ENCODE assay signal across 8 mouse cellular contexts in the genomic region with DNA sequence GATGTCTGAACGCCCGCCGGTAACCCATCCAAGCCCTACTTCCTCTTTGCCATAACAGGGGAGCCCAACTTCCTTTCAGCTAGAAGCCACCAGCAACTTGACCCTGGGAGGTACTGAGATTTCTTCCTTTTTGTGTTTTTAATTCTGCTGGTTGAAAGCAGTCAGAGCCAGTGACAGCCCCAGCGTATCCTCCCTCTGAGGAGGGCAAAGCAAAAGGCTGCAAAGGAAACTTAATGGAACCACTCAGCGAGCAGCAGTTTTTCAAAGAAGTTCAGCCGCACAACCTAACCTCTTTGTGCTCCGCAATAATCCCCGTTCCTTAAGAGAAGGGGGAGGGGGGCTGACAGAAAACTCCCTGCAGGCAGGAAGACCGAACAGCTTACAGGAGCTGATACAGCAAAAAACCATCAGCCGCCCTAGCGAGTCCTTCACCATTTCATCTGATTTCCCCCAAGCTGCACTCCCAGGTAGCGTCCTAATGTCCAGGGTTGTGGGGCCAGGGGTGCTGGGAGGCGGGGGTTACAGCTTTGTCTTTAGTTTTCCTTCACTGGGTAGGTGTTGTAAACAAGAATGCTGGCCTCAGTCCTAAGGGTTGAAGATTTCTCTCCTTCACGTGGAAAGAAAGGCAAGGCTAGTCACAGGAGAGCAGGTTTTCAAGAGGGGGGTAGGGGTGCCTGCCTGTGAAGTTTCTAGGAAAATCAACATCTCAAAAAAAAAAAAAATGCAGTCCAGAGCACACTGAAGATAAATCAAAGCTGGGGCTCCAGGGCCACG. TPM values are rescaled to one million over a fixed set of nuclear protein-coding genes. Genes with fewer than 3 reads are reported as not detected.
DNase-seq lines count a peak whose midpoint lies in the region; ATAC-seq and TF ChIP-seq lines count a peak whose summit lies in the region.

No protein-coding gene starts in this region.

- peak overlapping the region; percentile 94 for H3K4me3 ChIP-seq in testis, adult 2 months (ENCODE audit: control insufficient read depth, low read depth, low read length)
- peak overlapping the region; percentile 91 for H3K4me3 ChIP-seq in embryonic facial prominence, embryonic 12.5 days
- peak overlapping the region; percentile 64 for H3K4me3 ChIP-seq in liver, postnatal 0 days (ENCODE audit: low read depth, low read length)
- H3K4me3 ChIP-seq in stomach, postnatal 0 days (ENCODE audit: low read depth, low read length) = peak overlapping the region; percentile 96

- WGBS in embryonic facial prominence, embryonic 12.5 days = 1% methylated on average over 15 of the region's 15 CpGs
- 4% methylated on average over 15 of the region's 15 CpGs for WGBS in liver, postnatal 0 days (ENCODE audit: insufficient replicate concordance)
- WGBS in stomach, postnatal 0 days = 5% methylated on average over 15 of the region's 15 CpGs

- peak overlapping the region; percentile 98 for H3K9ac ChIP-seq in embryonic facial prominence, embryonic 12.5 days
- peak overlapping the region; percentile 82 for H3K9ac ChIP-seq in liver, postnatal 0 days (replicated peaks)
- H3K9ac ChIP-seq in stomach, postnatal 0 days (ENCODE audit: low read length) = peak overlapping the region; percentile 95

- no peak for TF ChIP-seq POLR2A in testis, adult 2 months (IDR thresholded peaks at IDR 0.05; ENCODE audit: control insufficient read depth, low read depth, low read length)

- H3K27ac ChIP-seq in testis, adult 2 months (ENCODE audit: control insufficient read depth, insufficient read depth, low read depth, low read length) = peak overlapping the region; percentile 45
- peak overlapping the region; percentile 99 for H3K27ac ChIP-seq in embryonic facial prominence, embryonic 12.5 days
- H3K27ac ChIP-seq in liver, postnatal 0 days (ENCODE audit: low read depth) = peak overlapping the region; percentile 94
- H3K27ac ChIP-seq in stomach, postnatal 0 days (replicated peaks) = peak overlapping the region; percentile 99

- ATAC-seq in embryonic facial prominence, embryonic 12.5 days (ENCODE audit: insufficient number of reproducible peaks, insufficient read depth, low FRiP score, low TSS enrichment) = no peak
- ATAC-seq in liver, postnatal 0 days = no peak
- ATAC-seq in stomach, postnatal 0 days (ENCODE audit: low FRiP score, low TSS enrichment) = no peak

- no peaks in the 10 kb centered on the region for H3K27me3 ChIP-seq in testis, adult 2 months (ENCODE audit: control insufficient read depth, insufficient read depth, low read length)
- H3K27me3 ChIP-seq in embryonic facial prominence, embryonic 12.5 days = no peaks in the 10 kb centered on the region
- no peaks in the 10 kb centered on the region for H3K27me3 ChIP-seq in liver, postnatal 0 days (ENCODE audit: insufficient read depth, low read length)
- no peaks in the 10 kb centered on the region for H3K27me3 ChIP-seq in stomach, postnatal 0 days (ENCODE audit: control insufficient read depth, insufficient read depth, low read length)

- peaks cover 14% of the 10 kb centered on the region for H3K4me1 ChIP-seq in testis, adult 2 months (ENCODE audit: control insufficient read depth, insufficient read depth, low read length)
- H3K4me1 ChIP-seq in embryonic facial prominence, embryonic 12.5 days = peaks cover 34% of the 10 kb centered on the region
- peaks cover 21% of the 10 kb centered on the region for H3K4me1 ChIP-seq in liver, postnatal 0 days (ENCODE audit: insufficient read depth)
- peaks cover 12% of the 10 kb centered on the region; the same call in 1 of the 2 replicates for H3K4me1 ChIP-seq in stomach, postnatal 0 days (replicated peaks; ENCODE audit: control insufficient read depth, insufficient read depth)

- DNase-seq in testis, postnatal 14 days (ENCODE audit: low spot score) = no peak
- peak; percentile 44 for DNase-seq in induced T-regulatory cell, adult 2 months (ENCODE audit: low read depth)
- no peak for DNase-seq in liver, postnatal 0 days
- peak; percentile 23 for DNase-seq in stomach, postnatal 0 days (ENCODE audit: low spot score)
- no peak for DNase-seq in T-cell, adult 2 months (ENCODE audit: low spot score)
- DNase-seq in layer of hippocampus, postnatal 14 days (ENCODE audit: low spot score in 2 of 2) = no peak

- peak overlapping the region; percentile 86 for H3K4me2 ChIP-seq in embryonic facial prominence, embryonic 12.5 days (replicated peaks)
- H3K4me2 ChIP-seq in liver, postnatal 0 days (ENCODE audit: low read depth, low read length) = peak overlapping the region; percentile 83
- peak overlapping the region; percentile 89 for H3K4me2 ChIP-seq in stomach, postnatal 0 days (replicated peaks; ENCODE audit: low read depth)

- TF ChIP-seq EP300 in liver, postnatal 0 days (IDR thresholded peaks at IDR 0.05; ENCODE audit: low read depth) = no peak
- TF ChIP-seq EP300 in stomach, postnatal 0 days (optimal IDR thresholded peaks at IDR 0.05) = no peak

- H3K9me3 ChIP-seq in embryonic facial prominence, embryonic 12.5 days = no peaks in the 10 kb centered on the region
- H3K9me3 ChIP-seq in liver, postnatal 0 days (ENCODE audit: low read length) = no peaks in the 10 kb centered on the region
- H3K9me3 ChIP-seq in stomach, postnatal 0 days (ENCODE audit: control insufficient read depth, low read length) = no peaks in the 10 kb centered on the region

- H3K36me3 ChIP-seq in testis, adult 2 months (ENCODE audit: control insufficient read depth, insufficient read depth, low read length) = no peaks in the 10 kb centered on the region
- no peaks in the 10 kb centered on the region for H3K36me3 ChIP-seq in embryonic facial prominence, embryonic 12.5 days
- no peaks in the 10 kb centered on the region for H3K36me3 ChIP-seq in liver, postnatal 0 days (replicated peaks; ENCODE audit: insufficient read depth, low read length)
- H3K36me3 ChIP-seq in stomach, postnatal 0 days (ENCODE audit: control insufficient read depth, insufficient read depth, low read length) = no peaks in the 10 kb centered on the region

- TF ChIP-seq CTCF in testis, adult 2 months (IDR thresholded peaks at IDR 0.05; ENCODE audit: control insufficient read depth, insufficient read depth, insufficient replicate concordance, low read depth, low read length) = no peak
- TF ChIP-seq CTCF in liver, postnatal 0 days (IDR thresholded peaks at IDR 0.05; ENCODE audit: low read depth) = no peak
- TF ChIP-seq CTCF in stomach, postnatal 0 days (IDR thresholded peaks at IDR 0.05; ENCODE audit: low read depth) = no peak

RNA-seq across cellular contexts. Expression of a gene that starts 21.1 kb away (rescaled TPM):
- polyA plus RNA-seq in testis, adult 2 months (2012; rRNA removed) = 20.0 and 24.4 TPM in 2 replicates
- polyA plus RNA-seq in embryonic facial prominence, embryonic 12.5 days (2016; fragmentation: Nextera tagmentation; extraction: Ambion mirVana) = 56.5 and 57.3 TPM in 2 replicates
- 9.8 and 11.3 TPM in 2 replicates for polyA plus RNA-seq in liver, postnatal 0 days (2015; fragmentation: Nextera tagmentation; extraction: Ambion mirVana)
- polyA plus RNA-seq in stomach, postnatal 0 days (2015; fragmentation: Nextera tagmentation; extraction: Ambion mirVana) = 26.6 and 28.9 TPM in 2 replicates
- 100 to 1,000 TPM; 226 to 248 TPM for total RNA-seq in layer of hippocampus, postnatal 14 days (2021)

RNA-seq across cellular contexts. Expression of a gene that starts 54.9 kb away (rescaled TPM):
- 84.6 and 117 TPM in 2 replicates for polyA plus RNA-seq in testis, adult 2 months (2012; rRNA removed)
- polyA plus RNA-seq in embryonic facial prominence, embryonic 12.5 days (2016; fragmentation: Nextera tagmentation; extraction: Ambion mirVana) = 324 and 329 TPM in 2 replicates
- 257 and 261 TPM in 2 replicates for polyA plus RNA-seq in liver, postnatal 0 days (2015; fragmentation: Nextera tagmentation; extraction: Ambion mirVana)
- polyA plus RNA-seq in stomach, postnatal 0 days (2015; fragmentation: Nextera tagmentation; extraction: Ambion mirVana) = 326 and 344 TPM in 2 replicates
- total RNA-seq in layer of hippocampus, postnatal 14 days (2021) = 100 to 1,000 TPM; 178 to 208 TPM

Comparison
In these comparisons a context has a peak if more than half of its experiments do, and no peak if none do; other contexts are left out.
1. H3K27ac ChIP-seq: peak in every context shown above with its lines; median percentile 99 in embryonic facial prominence, embryonic 12.5 days; 99 in stomach, postnatal 0 days; 94 in liver, postnatal 0 days; 45 in testis, adult 2 months.
2. DNase-seq: peak in induced T-regulatory cell, adult 2 months (single experiment) and stomach, postnatal 0 days (single experiment); none in testis, postnatal 14 days (single experiment), liver, postnatal 0 days (single experiment), T-cell, adult 2 months (single experiment) and layer of hippocampus, postnatal 14 days (0 of 2).
3. Peak in every context shown above with its lines, with median percentiles within 50 percentile points of each other: H3K4me3 ChIP-seq, H3K4me2 ChIP-seq and H3K9ac ChIP-seq.